Mouse (Mus musculus): ENCODE measurements around the gene Vipas39.
"Not testable (repeated sequence)": the region's sequence is repeated elsewhere in the genome, so short reads cannot be mapped to it uniquely, and the experiment has no call there.

The Vipas39 gene

DNA sequence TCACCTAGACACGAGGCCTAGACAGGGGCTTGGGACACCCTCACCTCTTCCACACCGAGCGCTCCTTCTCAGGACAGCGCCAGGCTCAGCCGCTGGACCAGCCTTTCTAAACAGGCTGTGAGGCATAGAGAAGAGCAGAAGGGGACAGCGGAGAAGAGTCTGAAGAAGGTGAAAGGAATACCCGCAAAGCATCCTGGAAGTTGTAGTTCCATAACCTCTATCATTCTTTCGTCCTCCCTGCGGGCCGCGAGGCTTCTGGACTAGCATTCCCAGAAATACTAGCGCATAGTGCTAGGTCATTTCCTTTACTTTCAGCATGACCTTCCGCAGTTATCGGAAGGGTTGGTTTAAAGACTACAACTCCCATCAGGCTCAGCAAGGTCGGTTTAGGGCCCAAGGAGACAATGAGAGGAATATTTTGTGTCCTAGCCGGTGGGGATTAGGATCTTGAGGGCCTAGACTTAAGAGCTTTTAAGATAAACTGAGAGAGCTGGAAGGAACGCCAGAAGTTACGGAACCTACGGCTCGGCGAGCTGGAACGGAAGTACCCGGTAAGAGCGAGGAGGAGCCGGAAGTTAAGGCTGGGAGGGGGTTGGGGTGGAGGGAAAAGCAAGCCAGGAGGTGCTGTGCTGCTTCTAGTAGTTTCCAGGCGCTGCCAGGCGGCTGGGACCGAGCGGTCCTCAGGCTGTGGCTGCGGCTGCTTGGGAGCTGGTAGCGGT lies at the start of gene Vipas39, which contains the start of gene Ahsa1:
Vipas39 (minus strand) TSS at position 149 of the 719 bp plus-strand sequence.
Ahsa1 (plus strand) TSS at position 372 of the 719 bp plus-strand sequence.
- peak; percentile 92 for DNase-seq

- no peak for DNase-seq
These were observed 47.0 kb upstream of the Vipas39 start for GRCm38 (mm10) chr12:87313098-87313497.

DNA sequence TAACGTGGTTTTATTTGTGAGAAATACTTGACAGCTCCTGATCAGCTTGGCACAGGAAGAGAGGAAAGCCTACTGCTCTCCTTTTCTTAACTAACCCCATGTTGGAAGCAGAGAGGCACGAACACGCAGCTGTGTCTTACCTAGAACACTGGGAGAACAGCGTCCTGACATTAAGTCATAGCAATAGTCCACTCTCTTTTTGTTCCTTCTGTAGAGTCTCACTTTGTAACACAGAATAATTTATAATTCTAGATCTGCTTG lies 40.5 kb upstream of the Vipas39 start:
- not testable (repeated sequence) for DNase-seq

GRCm38 (mm10) chr12:87305767-87306583 lies 39.9 kb upstream of the Vipas39 start:
- DNase-seq: peak; percentile 49

DNA sequence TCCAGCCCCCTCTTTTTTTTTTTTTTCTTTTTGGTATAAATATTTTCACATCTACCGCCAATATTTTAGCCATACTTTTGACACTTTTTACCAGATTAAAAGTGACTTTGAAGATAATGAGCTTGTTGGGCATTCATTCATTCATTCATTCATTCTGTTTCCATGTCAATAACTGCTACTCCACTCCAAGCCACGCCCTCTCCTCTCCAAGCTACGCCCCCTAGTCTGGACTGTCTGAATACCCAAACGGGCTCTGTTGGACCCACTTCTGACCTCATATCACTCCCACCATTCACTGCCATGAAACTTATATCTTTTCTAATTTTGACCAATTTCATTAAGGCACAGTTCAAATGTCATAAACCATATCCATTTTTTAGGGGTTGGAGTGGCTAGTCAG lies 35.1 kb upstream of the Vipas39 start:
- DNase-seq: no peak

- DNase-seq: no peak
These were observed 34.3 kb upstream of the Vipas39 start for GRCm38 (mm10) chr12:87300441-87300690.

- DNase-seq: peak; percentile 29
These were observed 33.8 kb upstream of the Vipas39 start, which contains the start of gene Ism2 for GRCm38 (mm10) chr12:87299657-87300440. Ism2 (minus strand) TSS chr12:87299705.

DNA sequence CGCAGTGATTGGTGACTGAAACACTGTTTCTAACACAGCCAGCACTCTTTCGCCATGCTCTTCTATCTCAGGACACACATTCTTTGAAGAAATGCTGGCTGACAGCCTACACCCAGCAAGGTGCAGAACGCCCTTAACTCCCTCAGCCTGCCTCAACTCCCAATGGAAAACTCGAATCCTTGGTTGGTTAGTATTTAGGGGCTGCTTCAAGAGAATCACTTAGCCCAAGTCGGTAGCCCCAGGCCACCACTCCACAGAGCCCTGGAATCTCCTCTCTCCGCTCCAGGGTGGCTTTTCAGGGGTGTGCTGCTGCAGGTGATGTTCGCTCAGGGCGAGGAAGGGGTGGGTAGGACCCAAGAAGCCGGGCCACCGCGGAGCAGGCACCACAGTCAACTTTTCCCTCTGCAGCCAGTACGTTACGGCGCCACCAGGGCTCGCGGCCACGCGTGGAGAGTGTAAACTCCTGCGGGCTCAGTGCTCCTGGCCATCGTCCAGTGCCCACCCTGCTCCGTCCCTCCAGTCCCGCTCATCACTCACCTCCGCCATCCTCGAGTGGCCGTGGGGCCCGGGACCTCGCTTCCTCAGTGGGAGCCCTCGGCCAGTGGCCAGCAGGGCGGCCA lies 33.1 kb upstream of the Vipas39 start:
- DNase-seq: no peak

GRCm38 (mm10) chr12:87293934-87294333 lies 27.9 kb upstream of the Vipas39 start:
- no peak for DNase-seq

DNA sequence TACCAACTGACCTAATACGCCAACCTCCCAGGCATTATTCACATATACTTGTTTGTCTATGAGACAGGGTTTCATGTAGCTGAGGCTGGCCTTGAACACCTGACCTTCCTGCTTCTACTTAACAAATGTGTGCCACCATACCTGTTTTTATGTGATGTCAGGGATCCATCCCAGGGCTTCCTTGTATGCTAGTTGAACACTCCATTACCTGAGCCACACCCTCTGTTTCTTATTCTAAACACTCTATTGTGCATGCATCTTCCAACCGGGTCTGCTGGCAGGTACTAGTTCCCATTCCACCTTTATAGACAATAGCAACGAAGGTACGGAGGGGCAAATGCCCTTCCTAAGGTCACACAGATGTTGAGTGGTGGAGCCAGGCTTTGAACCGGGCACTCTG lies 23.0 kb upstream of the Vipas39 start:
- DNase-seq: no peak

GRCm38 (mm10) chr12:87284726-87285125 lies 18.7 kb upstream of the Vipas39 start:
- no peak for DNase-seq

GRCm38 (mm10) chr12:87284268-87284667 lies 18.2 kb upstream of the Vipas39 start:
- DNase-seq: no peak

- DNase-seq: no peak
These were observed 17.6 kb upstream of the Vipas39 start for GRCm38 (mm10) chr12:87283706-87284105.

DNA sequence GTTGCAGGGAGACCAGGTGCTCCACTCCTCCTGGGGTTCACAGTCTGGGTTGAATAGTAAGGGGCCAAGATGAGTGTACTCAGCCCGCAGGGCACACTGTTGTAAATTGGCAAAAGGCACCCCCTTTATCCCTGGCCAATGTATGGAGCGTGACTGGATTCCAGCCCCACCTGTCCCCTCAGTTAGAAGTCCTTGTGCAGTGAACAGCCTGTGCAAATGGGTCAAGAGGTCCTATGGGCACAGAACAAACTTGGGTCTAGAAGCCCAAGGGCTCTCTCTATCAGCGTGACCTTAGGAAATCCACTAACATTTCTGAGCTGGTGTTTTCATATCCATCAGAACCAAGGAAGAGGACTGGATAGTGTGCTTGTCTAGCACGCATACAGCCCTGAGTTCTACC lies 16.7 kb upstream of the Vipas39 start:
- DNase-seq: no peak

DNA sequence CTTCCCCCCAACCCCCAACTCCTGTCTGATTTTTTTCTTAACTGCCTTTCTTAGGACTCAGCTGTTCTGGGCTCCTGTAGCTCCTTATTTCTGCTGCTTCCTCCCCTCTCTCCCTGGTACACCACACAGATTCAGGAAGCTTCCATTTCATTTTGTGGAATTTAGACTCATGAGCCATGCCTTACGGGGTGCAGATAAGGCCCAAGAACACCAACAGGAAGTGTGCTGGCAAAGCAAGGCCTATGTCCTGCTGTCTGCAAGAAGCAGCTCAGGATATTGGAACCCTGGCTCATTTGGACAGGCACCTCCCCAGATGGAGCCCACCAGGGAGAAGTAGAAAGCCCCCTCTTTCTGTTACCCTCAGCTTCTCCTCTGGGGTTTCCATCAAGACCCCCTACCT lies 15.7 kb upstream of the Vipas39 start:
- no peak for DNase-seq

- no peak for DNase-seq
These were observed 13.8 kb upstream of the Vipas39 start for GRCm38 (mm10) chr12:87279879-87280278.

DNA sequence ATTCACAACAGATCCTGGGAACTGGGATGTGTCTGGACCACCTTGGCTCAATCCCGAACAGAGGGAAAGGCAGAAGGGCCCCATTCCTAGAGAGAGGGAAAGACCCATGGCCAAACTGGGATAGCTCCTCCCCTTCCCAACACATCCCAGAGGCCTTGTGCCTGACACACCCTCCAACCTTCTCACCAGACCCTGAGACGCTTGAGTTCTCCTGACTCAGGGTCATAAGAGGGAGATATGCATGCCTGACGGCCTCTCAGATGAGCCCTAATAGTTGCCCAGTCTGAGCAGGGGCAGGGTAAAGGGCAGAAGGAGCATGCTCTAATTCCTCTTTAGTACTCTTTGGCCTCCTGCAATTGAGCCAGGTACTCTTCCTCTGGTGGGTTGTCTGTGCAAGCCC lies 13.3 kb upstream of the Vipas39 start:
- DNase-seq: no peak

DNA sequence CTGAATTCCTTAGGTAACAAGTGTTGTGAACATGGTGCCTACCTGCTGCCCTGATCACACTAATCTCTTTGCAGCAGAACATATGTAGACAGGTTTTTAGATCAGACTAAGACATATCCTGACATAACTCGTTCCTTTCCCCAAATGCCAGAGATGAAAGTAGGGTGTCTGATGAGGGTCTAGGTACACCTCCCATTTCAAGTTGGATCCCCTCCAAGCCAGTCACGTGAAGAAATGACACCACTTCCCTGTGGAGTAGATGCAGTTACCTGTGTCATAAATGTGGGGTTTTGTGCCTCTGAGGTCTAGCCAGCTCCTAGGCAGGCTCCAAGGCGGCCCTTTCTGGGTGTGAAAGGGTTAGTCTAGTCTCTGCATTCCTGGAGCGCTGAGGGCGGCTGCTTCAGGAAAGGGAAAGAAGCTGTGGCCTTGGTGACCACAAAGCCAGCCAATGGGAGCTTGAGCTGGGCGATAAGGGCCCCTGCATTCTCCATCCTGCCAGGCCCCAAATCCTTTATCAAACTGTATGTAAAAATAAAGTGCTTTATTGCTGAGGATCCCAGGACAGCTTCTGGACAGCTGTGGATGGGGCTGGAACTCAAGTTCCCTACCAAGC lies 12.2 kb upstream of the Vipas39 start:
- no peak for DNase-seq

GRCm38 (mm10) chr12:87277251-87277650 lies 11.2 kb upstream of the Vipas39 start:
- DNase-seq: not testable (repeated sequence)

DNA sequence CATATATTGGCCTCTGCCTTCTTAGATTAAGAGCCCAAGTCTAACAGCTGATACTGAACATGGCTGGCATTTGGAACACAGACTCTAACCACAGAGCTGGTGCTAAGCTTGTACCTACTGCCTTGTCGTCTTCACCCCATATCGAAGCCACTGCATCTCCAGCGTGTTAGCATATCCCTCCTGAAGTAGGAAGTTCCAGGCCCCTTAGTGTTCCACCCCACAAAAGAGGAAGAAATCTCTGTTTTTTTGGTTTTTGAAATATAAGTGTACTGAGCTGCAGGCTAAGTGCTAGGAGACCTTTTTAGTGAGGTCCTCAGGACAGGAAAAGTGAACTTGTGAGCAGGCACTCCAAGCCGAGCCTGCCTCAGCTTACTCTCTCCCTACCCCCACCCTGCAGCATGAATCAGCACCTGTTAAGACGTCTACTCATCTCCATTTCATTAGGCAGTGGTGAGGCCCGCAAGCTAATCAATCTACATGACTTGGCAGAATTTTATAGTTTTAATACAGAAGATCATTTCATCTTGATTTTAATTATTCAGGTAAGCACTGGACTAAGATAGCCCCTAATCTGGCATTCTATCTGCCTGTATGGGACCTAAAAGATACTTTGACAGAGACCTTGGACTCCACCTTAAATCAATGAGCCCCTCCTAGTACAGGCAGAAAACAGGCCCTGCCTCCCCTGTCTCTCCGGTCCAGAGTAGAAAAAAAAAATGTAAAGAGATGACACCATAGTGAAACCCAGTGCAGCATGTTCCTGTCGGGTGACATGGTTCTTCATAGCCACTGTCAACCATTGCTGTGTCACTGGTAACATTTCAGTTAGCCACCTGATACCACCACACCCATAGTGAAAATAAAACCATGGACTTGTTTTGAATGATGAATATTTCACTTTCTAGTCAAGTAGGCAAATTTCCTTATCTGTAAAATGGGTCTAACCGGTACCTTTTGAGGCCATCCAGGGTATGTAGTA lies 9.1 kb upstream of the Vipas39 start:
- DNase-seq: no peak

- peak; percentile 29 for DNase-seq
These were observed 1.6 kb upstream of the Vipas39 start for GRCm38 (mm10) chr12:87267682-87268081.
